Mouse (Mus musculus) kidney, postnatal 14 days (tissue): Measurements from ENCODE around the gene Zp1.

Experiments
- DNase-seq: peaks from one replicate; pipeline ENCODE4 v3.0.0; 2022; ENCODE audit warnings: mixed read lengths

Gene Zp1

GRCm38 (mm10) chr19:10921058-10921457 lies 626 bp upstream of the Zp1 start:
- no peak for DNase-seq

DNA sequence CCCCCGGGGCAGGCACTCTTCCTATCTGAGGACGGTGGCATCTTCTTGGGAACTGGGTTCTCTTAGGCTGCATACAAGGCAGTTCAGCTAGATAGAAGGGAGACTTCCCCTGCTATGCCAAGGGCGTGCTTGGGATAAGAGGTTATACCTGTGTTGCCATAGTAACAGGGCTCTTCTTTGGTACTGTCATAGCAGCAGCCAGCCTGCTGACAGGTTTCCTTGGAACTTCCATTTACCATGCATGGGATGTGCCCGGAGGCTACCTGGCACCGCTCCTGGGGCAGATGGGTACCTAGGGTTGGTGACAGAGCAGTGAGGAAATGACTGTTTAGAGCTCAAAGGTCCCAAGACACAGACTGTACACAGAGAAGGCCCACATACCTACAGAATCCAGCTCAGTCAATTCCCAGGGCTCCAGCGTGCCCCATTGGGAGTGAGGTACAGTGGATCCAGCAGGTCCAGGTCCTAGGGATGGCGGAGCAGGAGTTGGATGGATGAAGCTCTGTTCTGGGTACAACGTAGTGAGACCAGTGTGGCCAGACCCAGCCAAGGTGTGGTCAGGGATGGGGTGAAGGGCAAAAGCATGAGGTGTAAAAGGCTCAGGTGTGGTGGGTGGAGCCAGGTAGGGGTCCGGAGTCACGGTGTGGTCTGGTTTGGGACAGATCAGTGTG lies 2.0 kb downstream of the Zp1 start:
- no peak for DNase-seq

DNA sequence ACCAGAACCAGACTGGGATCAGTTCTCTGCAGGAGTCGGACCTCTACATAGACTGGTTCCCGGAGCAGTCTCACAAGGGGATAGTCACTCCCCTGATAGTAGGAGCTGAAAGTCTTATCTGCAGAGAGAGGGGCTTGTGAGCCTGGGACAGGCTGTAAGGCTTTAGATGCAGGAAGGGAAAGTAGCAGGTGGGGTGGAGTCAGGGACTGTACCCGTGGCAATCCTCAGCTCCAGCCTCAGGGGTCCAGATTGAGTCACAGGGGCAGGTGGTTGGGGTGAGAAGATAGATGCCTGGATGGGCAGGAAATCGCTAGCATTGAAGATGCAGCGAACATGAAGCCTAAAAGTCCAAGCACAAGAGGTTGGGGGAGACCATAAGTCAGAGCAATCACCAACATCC lies 3.9 kb downstream of the Zp1 start:
- no peak for DNase-seq

DNA sequence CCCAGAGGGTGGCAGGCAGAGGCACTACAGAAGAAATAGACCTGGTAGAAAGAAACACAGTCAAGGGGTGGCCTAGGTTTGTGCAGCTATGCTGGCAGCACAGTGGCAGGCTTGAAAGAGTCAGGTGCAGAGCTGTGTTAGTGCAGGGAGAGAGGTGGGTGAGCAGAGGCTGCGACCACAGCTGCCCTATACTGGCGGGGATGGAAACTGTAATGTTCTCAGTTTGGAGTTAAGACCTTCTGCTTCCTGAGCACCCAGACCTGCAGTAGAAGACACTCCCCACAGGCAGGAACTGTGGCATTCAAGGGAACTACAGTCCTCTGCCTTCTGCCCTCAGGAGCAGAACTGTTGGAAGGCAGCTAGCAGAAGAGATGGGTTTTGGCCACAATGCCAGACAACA lies 5.6 kb downstream of the Zp1 start:
- no peak for DNase-seq

- no peak for DNase-seq
These were observed 6.1 kb downstream of the Zp1 start for GRCm38 (mm10) chr19:10914291-10914690.

- DNase-seq = peak; percentile 33
These were observed 11.2 kb downstream of the Zp1 start for GRCm38 (mm10) chr19:10909087-10909721.

DNA sequence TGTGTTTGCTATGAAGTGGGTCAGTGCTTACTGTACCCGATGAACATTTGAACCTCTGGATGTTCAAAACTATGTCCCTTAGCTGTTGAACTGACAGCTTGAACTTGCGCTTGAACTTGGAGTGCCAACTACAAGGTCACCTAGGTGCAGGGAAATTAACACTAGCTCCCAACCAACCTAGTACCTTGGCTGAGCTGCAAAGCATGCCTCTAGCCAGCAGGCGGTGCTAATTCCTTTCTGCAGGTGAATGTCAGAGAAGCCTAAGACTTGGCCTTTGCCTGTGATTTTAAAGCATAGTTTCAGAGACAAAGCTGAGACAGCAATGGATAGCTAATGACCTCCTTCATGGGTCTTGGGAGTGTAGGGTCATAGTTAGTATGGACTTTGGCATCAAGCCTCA lies 12.5 kb downstream of the Zp1 start:
- peak; percentile 72 for DNase-seq

- no peak for DNase-seq
These were observed 14.8 kb downstream of the Zp1 start for GRCm38 (mm10) chr19:10905728-10906000.

DNA sequence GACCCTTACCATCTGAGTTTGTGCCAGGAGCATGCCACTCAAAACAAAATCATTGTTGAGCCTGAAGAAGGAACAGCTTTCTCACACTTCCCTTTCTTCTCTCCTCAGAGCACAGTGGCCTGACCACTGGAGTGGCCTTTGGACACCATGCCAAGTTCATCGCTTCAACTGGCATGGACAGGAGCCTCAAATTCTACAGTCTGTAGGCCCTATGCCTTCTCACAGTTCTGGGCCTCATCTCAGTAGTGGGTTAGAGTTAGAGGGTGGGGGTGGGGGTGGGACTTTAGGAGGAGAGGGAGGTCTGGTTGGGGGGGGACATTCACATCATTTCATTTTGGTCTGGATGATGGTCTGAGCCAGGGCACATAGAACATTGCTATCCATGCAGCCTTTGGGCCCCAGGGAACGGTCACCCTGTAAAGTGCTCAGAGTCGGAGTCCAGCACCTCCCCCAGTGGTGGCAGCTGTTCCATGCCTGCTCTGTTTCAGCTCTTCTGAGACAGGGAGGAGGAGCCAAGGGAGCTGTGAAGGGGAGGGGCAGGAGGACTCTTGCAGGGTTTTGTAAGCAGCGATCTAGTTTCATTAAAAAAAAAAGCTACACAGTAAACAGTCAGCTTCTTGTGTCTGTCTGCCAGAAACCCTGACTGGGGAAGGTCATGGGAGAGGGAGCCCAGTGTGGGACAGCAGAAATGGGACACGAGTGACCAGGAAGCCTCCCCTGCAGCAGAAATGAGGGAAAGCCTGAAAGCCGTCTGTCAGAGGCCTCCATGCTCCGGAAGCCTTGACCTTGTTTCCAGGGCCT lies 15.3 kb downstream of the Zp1 start:
- peak; percentile 81 for DNase-seq

DNA sequence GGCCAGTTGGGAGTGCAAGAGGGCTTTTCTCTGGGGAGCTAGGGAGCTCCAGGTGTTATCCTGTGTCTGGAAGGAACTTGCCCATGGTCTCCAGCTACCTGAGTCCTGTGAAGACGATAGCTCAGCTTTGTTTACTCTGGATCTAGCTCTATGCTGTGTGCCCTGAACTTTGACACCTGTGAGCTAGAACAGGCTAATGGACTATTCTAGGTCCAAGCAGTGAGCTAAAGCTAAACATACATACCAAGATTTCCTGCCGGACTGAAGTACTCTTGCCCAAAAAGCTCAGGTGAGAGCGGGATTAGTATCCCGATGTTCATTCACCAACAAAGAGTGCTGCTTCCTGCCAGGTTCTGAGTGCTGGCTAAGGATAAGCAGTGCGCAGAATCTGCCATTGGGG lies 15.9 kb downstream of the Zp1 start:
- no peak for DNase-seq

DNA sequence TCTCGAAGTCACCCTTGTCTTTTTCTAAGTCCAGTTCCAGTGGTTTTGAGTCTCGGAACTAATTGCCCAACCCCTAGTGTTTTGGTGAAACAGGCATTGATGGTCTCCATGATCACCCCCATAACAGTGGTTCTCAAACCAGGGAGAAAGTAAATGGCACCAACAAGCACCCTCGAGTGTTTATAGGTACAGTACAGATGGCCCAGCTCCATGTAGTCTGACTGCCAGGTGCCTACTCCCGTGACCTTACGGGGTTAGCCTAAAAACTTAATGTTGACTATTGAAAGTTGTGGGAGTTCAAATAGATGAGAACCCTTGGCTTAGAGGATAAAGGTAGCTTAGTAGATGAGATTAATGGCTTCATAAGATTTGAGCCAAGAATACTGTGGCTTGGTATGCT lies 19.4 kb downstream of the Zp1 start:
- DNase-seq = no peak

DNA sequence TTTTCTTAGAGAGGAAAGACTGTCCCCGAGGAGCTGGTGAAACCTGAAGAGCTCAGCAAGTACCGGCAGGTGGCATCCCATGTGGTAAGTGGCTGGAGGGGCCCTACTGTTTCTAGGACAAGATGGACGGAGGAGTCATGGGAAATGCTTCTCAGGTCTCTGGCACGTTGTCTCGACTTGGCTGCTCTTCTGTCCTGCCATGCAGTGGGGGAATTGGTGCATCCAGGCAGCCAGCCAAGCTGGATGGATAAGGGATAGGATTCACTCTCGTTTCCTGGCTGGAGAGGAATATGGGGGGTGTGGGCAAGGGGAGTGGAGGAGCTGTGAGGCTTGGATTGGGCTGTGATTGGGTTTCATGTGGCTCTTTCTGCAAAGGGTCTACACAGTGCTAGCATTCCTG lies 20.1 kb downstream of the Zp1 start:
- no peak for DNase-seq

- DNase-seq = no peak
These were observed 22.9 kb downstream of the Zp1 start for GRCm38 (mm10) chr19:10897491-10897890.

DNA sequence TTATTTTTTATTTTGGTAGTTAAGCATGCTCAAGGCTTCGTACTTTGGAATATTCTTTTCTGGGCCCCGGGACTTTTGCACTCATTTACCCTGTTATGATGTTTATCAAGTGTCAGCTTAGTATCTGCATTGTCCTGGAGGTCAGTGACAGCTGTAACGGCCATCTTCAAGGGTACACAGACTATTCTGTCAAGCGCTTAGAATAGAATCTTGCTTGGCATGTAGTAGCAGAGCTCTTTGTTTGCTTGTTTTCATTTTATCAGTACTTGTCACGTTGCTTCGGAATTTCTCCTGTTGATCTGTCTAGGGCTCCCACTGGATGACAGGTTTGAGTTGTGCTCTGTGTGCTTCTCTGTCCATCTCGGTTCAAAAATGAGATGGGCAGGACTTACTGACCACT lies 23.6 kb downstream of the Zp1 start:
- DNase-seq = no peak

DNA sequence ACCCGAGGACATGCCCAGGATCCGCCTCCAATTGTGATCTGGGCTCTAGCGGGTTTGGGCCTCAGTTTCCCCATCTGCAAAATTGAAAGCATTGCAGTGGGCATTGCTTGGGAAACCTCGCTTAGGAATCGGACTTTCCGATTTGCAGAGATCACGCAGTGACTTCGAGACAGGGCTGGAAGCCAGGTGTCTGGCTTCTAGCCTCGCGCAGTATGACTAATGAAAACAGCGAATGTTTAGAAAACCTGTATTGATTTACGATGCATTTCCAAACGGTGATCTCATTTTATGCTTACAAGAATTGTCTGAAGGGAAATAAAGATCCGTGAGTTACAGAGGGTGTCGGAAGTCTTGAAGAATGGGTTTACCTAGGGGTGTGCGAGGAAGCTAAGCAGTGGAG lies 24.7 kb downstream of the Zp1 start:
- no peak for DNase-seq

DNA sequence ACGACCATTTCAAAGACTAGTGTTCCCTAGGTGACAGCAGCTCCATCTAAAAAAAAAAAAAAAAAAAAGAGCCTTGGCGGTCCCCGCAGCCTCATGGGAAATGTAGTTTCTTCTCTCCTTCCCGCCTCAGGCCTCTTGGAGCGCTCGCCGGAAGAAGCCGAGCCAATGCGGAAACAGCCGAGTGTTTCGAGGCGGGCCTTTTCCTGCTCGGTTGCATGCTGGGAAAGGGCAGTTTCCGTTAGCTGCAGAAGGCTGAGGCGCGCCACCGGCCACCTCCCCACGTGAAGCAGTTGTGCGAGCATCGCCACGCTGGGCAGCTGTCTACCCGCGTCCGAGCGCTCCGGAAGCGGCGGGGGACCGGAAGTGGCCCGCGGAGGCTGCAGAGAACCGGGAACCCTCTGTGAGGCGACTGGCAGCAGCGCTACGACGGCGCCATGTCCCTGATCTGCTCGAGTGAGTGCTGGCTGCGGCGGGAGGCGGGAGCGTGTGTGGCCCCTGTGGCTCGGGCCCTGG lies 25.4 kb downstream of the Zp1 start, which contains the start of gene Prpf19:
Gene Prpf19 (plus strand): TSS at position 216 of the 513 bp plus-strand sequence.
- peak; percentile 98 for DNase-seq

DNA sequence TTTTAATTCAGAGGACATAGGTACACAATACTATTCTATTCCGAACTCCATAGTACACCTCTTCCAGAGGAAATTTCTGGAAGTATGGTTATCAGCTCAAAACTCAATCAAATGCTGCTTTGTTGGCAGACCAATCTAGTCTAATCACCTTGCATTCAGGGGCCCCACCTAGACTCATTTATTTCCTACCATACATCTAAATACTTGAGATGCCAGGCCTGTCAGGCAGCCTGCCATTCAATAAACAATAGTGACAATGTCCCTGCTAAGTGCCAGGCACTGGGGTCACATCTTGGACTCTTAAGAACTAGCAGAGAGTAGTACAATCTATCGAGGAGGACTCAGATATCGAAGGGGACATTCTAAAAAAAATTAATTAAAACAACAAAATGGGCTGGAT lies 28.2 kb downstream of the Zp1 start:
- DNase-seq = no peak

- peak; percentile 95 for DNase-seq
These were observed 38.8 kb downstream of the Zp1 start, which contains the start of gene Tmem109 for GRCm38 (mm10) chr19:10881426-10882154. Gene Tmem109 (minus strand): TSS chr19:10882001.

DNA sequence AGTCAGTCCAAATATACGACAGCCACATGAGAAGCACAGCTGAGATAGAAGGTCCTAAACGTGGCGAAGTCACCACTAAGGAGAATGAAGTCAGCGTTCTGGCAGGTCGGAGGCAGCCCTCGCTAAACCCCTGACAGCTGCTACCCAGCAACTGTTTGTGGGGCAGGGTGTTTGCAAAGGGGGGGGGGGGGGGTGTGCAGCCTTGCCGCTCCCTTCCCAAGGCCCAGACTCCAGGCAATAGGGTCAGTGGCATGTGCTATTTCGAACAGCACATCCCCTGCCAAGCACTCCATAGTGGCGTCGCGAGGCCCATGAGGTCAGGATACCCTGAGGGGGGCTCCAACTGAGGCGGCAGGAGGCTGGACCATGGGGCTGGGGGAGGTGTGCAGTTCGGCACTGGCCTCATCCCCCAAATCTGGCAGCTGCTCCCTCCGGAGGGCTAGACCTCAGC lies 39.4 kb downstream of the Zp1 start:
- no peak for DNase-seq

DNA sequence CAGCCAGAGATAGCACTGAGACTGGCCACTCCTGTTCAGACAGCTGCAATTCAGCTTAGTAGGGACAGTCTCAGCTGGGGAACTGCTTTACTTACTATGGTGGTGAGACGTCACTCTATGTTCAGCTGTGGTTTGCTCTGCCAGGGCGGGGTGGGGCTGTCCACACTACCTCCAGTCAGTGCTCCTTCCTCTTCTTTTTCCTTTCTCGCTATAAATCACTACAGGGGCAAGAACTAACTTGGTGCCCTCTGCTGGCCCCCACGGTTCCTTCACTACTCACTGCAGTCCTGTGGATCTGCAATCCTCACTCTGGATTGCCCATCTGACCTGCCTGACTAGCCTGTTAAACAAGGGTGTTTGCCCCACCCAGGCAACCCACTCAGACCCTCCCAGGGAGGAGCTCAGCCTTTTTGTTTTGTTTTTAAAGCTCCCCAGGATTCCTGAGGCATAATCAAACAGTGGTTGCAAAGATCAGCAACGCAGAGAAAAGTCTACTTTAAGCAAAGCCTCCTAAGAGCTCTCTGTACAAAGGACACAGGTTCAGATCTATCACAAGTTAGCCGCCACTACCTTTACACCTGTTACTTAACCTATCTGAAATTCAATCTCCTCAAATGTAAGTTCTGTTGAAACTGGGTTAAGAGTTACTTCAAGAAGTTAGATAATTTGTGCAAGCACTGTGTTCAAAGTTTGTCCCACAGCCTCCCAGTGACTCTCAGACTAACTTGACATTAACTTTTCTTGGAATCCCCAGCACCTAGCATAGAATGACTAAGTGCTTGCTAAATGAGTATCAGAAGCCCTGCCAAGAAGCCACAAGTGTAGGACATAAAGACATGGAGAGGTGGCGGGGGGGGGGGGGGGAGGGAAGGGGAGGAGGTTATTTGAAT lies 40.1 kb downstream of the Zp1 start:
- DNase-seq = peak; percentile 49

DNA sequence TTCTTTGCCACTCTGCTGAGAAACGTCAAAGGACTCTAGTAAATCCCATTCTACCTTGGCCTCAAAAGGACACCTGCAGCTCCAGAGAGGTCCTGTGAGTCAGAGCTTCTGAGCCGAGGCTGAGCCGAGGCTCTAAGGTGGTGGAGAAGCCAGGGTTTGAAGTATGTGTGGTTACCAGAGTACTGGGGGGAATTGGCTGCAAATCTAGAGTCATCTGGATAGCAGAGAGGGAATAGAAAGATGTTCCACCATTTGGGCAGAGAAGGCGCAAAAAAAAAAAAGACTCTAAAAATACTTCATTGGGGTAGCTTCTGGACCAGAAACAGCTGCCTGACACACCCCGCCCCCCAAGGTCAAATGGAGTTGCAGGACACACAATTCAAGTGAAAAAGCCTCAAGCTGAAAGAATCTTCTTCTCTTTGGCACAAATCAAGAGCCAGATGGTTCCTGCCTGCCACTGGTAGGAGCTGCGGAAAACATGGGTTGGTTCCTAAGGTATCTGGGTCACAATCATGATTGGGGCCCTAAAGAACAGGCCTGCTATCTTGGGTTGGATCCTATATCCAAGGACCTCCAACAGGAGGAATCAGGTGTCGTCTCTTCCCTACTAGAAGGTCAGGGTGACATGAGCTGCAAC lies 42.1 kb downstream of the Zp1 start:
- no peak for DNase-seq
